Mouse (Mus musculus) ES-E14 (cell line): ENCODE measurements around the gene Ccl24. TPM values are rescaled to one million over a fixed set of nuclear protein-coding genes. Genes with fewer than 3 reads are reported as not detected.
"Not testable (repeated sequence)": the region's sequence is repeated elsewhere in the genome, so short reads cannot be mapped to it uniquely, and the experiment has no call there.

Experiments used
- DNase-seq: peaks from one replicate; pipeline ENCODE4 v3.0.0-alpha.2; 2013; ENCODE audit warnings: low read depth, low spot score
- H3K27ac ChIP-seq: 2 replicates; pipeline ENCODE4 v1.5.1; 2012; ENCODE audit warnings: low read depth, mild to moderate bottlenecking, low read length, moderate library complexity, mixed read lengths; ENCODE audit not compliant: poor library complexity, insufficient read depth, severe bottlenecking
- H3K36me3 ChIP-seq: 2 replicates; pipeline ENCODE4 v1.6.1; 2012; ENCODE audit warnings: mild to moderate bottlenecking, low read length, moderate library complexity, mixed read lengths; ENCODE audit not compliant: control insufficient read depth, poor library complexity, insufficient read depth, severe bottlenecking
- H3K4me1 ChIP-seq, 2 experiments: fragments of 150-350 bp in 1 of 2; sonication (generic) in 1 of 2; 2 replicates each; pipeline ENCODE4 v1.6.1; 2012; ENCODE audit warnings: low read length in 2 of 2, mild to moderate bottlenecking in 1 of 2, mixed read lengths in 1 of 2; ENCODE audit not compliant: control insufficient read depth in 2 of 2, insufficient read depth in 2 of 2, poor library complexity in 1 of 2
- H3K4me3 ChIP-seq, 2 experiments: fragments of 150-350 bp in 1 of 2; sonication (generic) in 1 of 2; 2 replicates each; pipeline ENCODE4 v1.5.1; 2012; ENCODE audit warnings: low read length in 2 of 2, low read depth in 1 of 2, mild to moderate bottlenecking in 1 of 2, mixed read lengths in 1 of 2; ENCODE audit not compliant: insufficient read depth in 1 of 2, poor library complexity in 1 of 2, severe bottlenecking in 1 of 2
- H3K9ac ChIP-seq: 2 replicates; pipeline ENCODE4 v1.6.1; 2012; ENCODE audit warnings: low read depth, mild to moderate bottlenecking, low read length, mixed read lengths; ENCODE audit not compliant: poor library complexity, insufficient read depth, severe bottlenecking
- H3K9me3 ChIP-seq: fragments of 150-350 bp; sonication (generic); 2 replicates; pipeline ENCODE4 v1.6.1; 2012; ENCODE audit warnings: low read depth, mild to moderate bottlenecking, low read length; ENCODE audit not compliant: control insufficient read depth, insufficient read depth
- CHD2 ChIP-seq: IDR thresholded peaks from 2 replicates; pipeline ENCODE4 v1.6.1; 2014; ENCODE audit warnings: mild to moderate bottlenecking, low read depth, low read length, inconsistent platforms
- HCFC1 ChIP-seq: IDR thresholded peaks from 2 replicates; pipeline ENCODE4 v1.6.1; 2012; ENCODE audit warnings: low read length, inconsistent platforms, borderline replicate concordance; ENCODE audit not compliant: insufficient read depth
- MAFK ChIP-seq: IDR thresholded peaks from 2 replicates; pipeline ENCODE4 v1.6.1; 2014; ENCODE audit warnings: mild to moderate bottlenecking, low read depth, low read length, inconsistent platforms; ENCODE audit not compliant: insufficient read depth
- ZC3H11A ChIP-seq: IDR thresholded peaks from 2 replicates; pipeline ENCODE4 v1.6.1; 2012; ENCODE audit warnings: low read depth, mild to moderate bottlenecking, inconsistent platforms, low read length, borderline replicate concordance
- ZNF384 ChIP-seq: IDR thresholded peaks from 2 replicates; pipeline ENCODE4 v1.6.1; 2012; ENCODE audit warnings: low read depth, low read length, inconsistent platforms
- in situ Hi-C, 2 experiments: fragments of 600-800 bp; cut with MboI; formaldehyde crosslinking; loops; one replicate each; pipeline ENCODE4 v1.15.1; 2025; ENCODE audit warnings: low sequenced_read_pairs in 2 of 2, inconsistent platforms in 1 of 2; ENCODE audit not compliant: unreplicated experiment in 2 of 2
- total RNA-seq: library from RNA; depleted of rRNA; stranded (reverse); fragments of 300-350 nt; gene quantifications from 2 replicates; pipeline ENCODE4 v1.2.3, GENCODE M21; 2012; rRNA removed

Gene Ccl24
- not detected in 2 replicates for total RNA-seq

DNA sequence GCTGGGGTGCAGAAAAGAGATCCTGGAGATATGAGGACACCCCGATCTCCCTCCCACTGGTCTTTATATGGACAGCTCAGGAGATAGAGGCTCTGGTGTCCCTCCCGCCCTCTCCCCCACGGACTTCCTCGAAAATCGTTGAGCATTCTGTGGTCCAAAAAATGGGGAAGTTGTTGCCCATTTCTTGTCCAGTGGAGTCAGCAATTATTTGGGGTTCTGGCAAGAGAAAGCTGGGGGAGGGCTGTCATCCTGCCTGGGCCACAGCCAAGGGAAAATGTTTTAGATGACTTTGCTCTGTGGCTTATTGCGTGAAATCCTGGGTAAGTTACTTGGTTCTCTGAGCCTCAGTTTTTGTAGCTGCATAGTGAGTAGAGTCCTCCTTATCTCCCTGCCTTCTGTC lies at the start of gene Ccl24:
Gene Ccl24 (minus strand): TSS at position 44 of the 400 bp plus-strand sequence.
- H3K9me3 ChIP-seq = no peaks in the 10 kb centered on the region
- no peaks in the 10 kb centered on the region for H3K36me3 ChIP-seq
- H3K4me1 ChIP-seq = no peaks in the 10 kb centered on the region
- H3K27ac ChIP-seq = no peak within 1 kb of the TSS
- no peak within 1 kb of the TSS for H3K9ac ChIP-seq
- TF ChIP-seq CHD2 (no peak), HCFC1 (no peak), MAFK (no peak), ZNF384 (no peak), ZC3H11A (no peak)
- in situ Hi-C loops = no loop called here
- H3K4me3 ChIP-seq = no peak within 1 kb of the TSS
- no peak for DNase-seq

GRCm38 (mm10) chr5:135621725-135622124 lies 48.9 kb upstream of the Ccl24 start:
- Histone ChIP-seq H3K4me1 (peaks cover 0 to 3% of the 10 kb centered on the region in 2 experiments; a peak in 1 of 4 replicates), H3K36me3 (no peaks in the 10 kb centered on the region), H3K9me3 (no peaks in the 10 kb centered on the region), H3K27ac (no peak overlapping the region), H3K4me3 (no peak overlapping the region), H3K9ac (no peak overlapping the region)
- in situ Hi-C loops = loop anchor here in 1 of 2 experiments (25.0 kb wide), 1 partner anchor 209 kb away; no protein-coding TSS in a partner anchor
- DNase-seq = no peak
- TF ChIP-seq ZNF384 = no peak
- TF ChIP-seq CHD2 = no peak
- no peak for TF ChIP-seq ZC3H11A
- no peak for TF ChIP-seq MAFK
- no peak for TF ChIP-seq HCFC1

GRCm38 (mm10) chr5:135620526-135620925 lies 47.7 kb upstream of the Ccl24 start:
- TF ChIP-seq HCFC1 (no peak), MAFK (no peak), ZC3H11A (no peak), ZNF384 (no peak), CHD2 (no peak)
- Histone ChIP-seq H3K9ac (no peak overlapping the region), H3K36me3 (no peaks in the 10 kb centered on the region), H3K4me1 (peaks cover 0 to 3% of the 10 kb centered on the region in 2 experiments; a peak in 1 of 4 replicates), H3K27ac (no peak overlapping the region), H3K9me3 (no peaks in the 10 kb centered on the region), H3K4me3 (no peak overlapping the region)
- in situ Hi-C loops = loop anchor here in 1 of 2 experiments (25.0 kb wide), 1 partner anchor 208 kb away; no protein-coding TSS in a partner anchor
- no peak for DNase-seq

DNA sequence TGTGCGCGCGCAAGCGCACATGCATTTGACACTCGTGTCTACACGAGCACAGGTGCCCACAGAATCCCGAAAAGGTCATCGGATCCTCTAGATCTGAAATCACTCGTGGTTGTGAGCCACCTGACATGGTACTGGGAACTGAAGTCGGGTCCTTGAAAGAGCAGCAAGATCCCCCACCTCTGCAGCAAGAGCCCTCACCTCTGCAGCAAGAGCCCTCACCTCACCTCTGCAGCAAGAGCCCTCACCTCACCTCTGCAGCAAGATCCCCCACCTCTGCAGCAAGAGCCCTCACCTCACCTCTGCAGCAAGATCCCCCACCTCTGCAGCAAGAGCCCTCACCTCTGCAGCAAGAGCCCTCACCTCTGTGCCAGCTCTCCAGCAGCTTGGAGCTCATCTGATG lies 46.9 kb upstream of the Ccl24 start:
- not testable (repeated sequence) for H3K36me3 ChIP-seq, DNase-seq, H3K9ac ChIP-seq, H3K9me3 ChIP-seq, H3K27ac ChIP-seq, H3K4me3 ChIP-seq, H3K4me1 ChIP-seq
- in situ Hi-C loops = loop anchor here (5.0 to 25.0 kb wide), 3 partner anchors 145 to 207 kb away; no protein-coding TSS in a partner anchor

GRCm38 (mm10) chr5:135609794-135610193 lies 36.9 kb upstream of the Ccl24 start:
- no peak overlapping the region for H3K27ac ChIP-seq
- in situ Hi-C loops = loop anchor here in 1 of 2 experiments (10.0 to 25.0 kb wide), 2 partner anchors 155 to 197 kb away; no protein-coding TSS in a partner anchor
- H3K4me1 ChIP-seq = peaks cover 0 to 2% of the 10 kb centered on the region in 2 experiments; a peak in 1 of 4 replicates
- H3K9ac ChIP-seq = no peak overlapping the region
- H3K4me3 ChIP-seq = no peak overlapping the region
- no peaks in the 10 kb centered on the region for H3K9me3 ChIP-seq
- H3K36me3 ChIP-seq = no peaks in the 10 kb centered on the region
- no peak for DNase-seq
- TF ChIP-seq ZC3H11A (no peak), MAFK (no peak), ZNF384 (no peak), HCFC1 (no peak), CHD2 (no peak)
